Mouse (Mus musculus) limb, embryonic 10.5 days (tissue): ENCODE measurements at regions not wholly inside any gene's neighbourhood (a gene's known extent, or its start where the extent isn't known, plus 50 kb on each side); places are given as distances from the start of the nearest gene placed in this dataset.
A peak's percentile ranks its signal among the peaks of the same experiment; 100 is the strongest.

Source experiments
- DNase-seq: peaks from one replicate; pipeline ENCODE4 v3.0.0-alpha.2; 2017; ENCODE audit warnings: low spot score
- H3K27ac ChIP-seq: fragments of 300-500 bp; sonication (generic); 2 replicates; pipeline ENCODE4 v1.5.1; 2016; ENCODE audit warnings: mild to moderate bottlenecking
- H3K27me3 ChIP-seq: fragments of 300-500 bp; sonication (generic); 2 replicates; pipeline ENCODE4 v1.6.1; 2016; ENCODE audit warnings: low read depth, mild to moderate bottlenecking; ENCODE audit not compliant: poor library complexity, severe bottlenecking
- H3K36me3 ChIP-seq: fragments of 300-500 bp; sonication (generic); 2 replicates; pipeline ENCODE4 v1.6.1; 2016; ENCODE audit warnings: mild to moderate bottlenecking, moderate library complexity
- H3K4me1 ChIP-seq: fragments of 300-500 bp; sonication (generic); 2 replicates; pipeline ENCODE4 v1.6.1; 2016
- H3K4me3 ChIP-seq: fragments of 300-500 bp; sonication (generic); 2 replicates; pipeline ENCODE4 v1.5.1; 2016; ENCODE audit warnings: mild to moderate bottlenecking, moderate library complexity
- H3K9me3 ChIP-seq: fragments of 300-500 bp; sonication (generic); replicated peaks from 2 replicates; pipeline ENCODE4 v1.6.1; 2016; ENCODE audit warnings: mild to moderate bottlenecking
- WGBS: fragments of 180-500 bp; shearing (Covaris S2); methylation state at CpG from one replicate; pipeline ENCODE4 v1.1.7; 2016; 5-methylcytosine and 5-hydroxymethylcytosine counted together

GRCm38 (mm10) chr4:127659950-127660349, 302.0 kb upstream of the Gjb5 start:
- DNase-seq = no peak
- Histone ChIP-seq H3K9me3 (no peaks in the 10 kb centered on the region), H3K36me3 (no peaks in the 10 kb centered on the region), H3K4me1 (no peaks in the 10 kb centered on the region), H3K27ac (no peak overlapping the region), H3K4me3 (no peak overlapping the region), H3K27me3 (no peaks in the 10 kb centered on the region)
- 91% methylated on average over 1 of the region's 1 CpGs for WGBS

- no peak for DNase-seq
- H3K9me3 ChIP-seq = no peaks in the 10 kb centered on the region
- H3K27ac ChIP-seq = no peak overlapping the region
- no peaks in the 10 kb centered on the region for H3K27me3 ChIP-seq
- no peaks in the 10 kb centered on the region for H3K36me3 ChIP-seq
- peaks cover 10% of the 10 kb centered on the region; the same call in 1 of the 2 replicates for H3K4me1 ChIP-seq
- H3K4me3 ChIP-seq = no peak overlapping the region
- 69% methylated on average over 5 of the region's 5 CpGs for WGBS
These were observed 293.6 kb upstream of the Gjb5 start for GRCm38 (mm10) chr4:127651601-127652000.

- Histone ChIP-seq H3K27me3 (no peaks in the 10 kb centered on the region), H3K4me3 (no peak overlapping the region), H3K4me1 (peaks cover 11% of the 10 kb centered on the region), H3K36me3 (no peaks in the 10 kb centered on the region), H3K9me3 (no peaks in the 10 kb centered on the region), H3K27ac (no peak overlapping the region)
- 39% methylated on average over 5 of the region's 5 CpGs for WGBS
- DNase-seq = no peak
These were observed 290.0 kb upstream of the Gjb5 start for GRCm38 (mm10) chr4:127648011-127648410.

- no peak for DNase-seq
- Histone ChIP-seq H3K27ac (no peak overlapping the region), H3K36me3 (no peaks in the 10 kb centered on the region), H3K4me3 (no peak overlapping the region), H3K4me1 (peaks cover 19% of the 10 kb centered on the region), H3K27me3 (no peaks in the 10 kb centered on the region), H3K9me3 (no peaks in the 10 kb centered on the region)
- 89% methylated on average over 8 of the region's 8 CpGs for WGBS
These were observed 289.2 kb upstream of the Gjb5 start for GRCm38 (mm10) chr4:127647189-127647588.

- peak overlapping the region; percentile 90 for H3K27ac ChIP-seq
- H3K9me3 ChIP-seq = no peaks in the 10 kb centered on the region
- H3K4me1 ChIP-seq = peaks cover 37% of the 10 kb centered on the region
- H3K27me3 ChIP-seq = no peaks in the 10 kb centered on the region
- peak; percentile 56 for DNase-seq
- no peaks in the 10 kb centered on the region for H3K36me3 ChIP-seq
- H3K4me3 ChIP-seq = 0 out of 2 replicates have a peak overlapping the region, but pooled peaks have one; percentile 15
- WGBS = 63% methylated on average over 14 of the region's 14 CpGs
These were observed 282.5 kb upstream of the Gjb5 start for GRCm38 (mm10) chr4:127640251-127641085.

- Histone ChIP-seq H3K4me3 (no peak overlapping the region), H3K36me3 (no peaks in the 10 kb centered on the region), H3K27me3 (no peaks in the 10 kb centered on the region), H3K4me1 (peaks cover 39% of the 10 kb centered on the region), H3K27ac (peak overlapping the region; percentile 90), H3K9me3 (no peaks in the 10 kb centered on the region)
- WGBS = 87% methylated on average over 3 of the region's 3 CpGs
- DNase-seq = peak; percentile 30
These were observed 281.8 kb upstream of the Gjb5 start for GRCm38 (mm10) chr4:127639765-127640164.

GRCm38 (mm10) chr4:127636934-127637333, 279.0 kb upstream of the Gjb5 start:
- Histone ChIP-seq H3K36me3 (no peaks in the 10 kb centered on the region), H3K4me1 (peaks cover 27% of the 10 kb centered on the region), H3K27ac (no peak overlapping the region), H3K9me3 (no peaks in the 10 kb centered on the region), H3K27me3 (no peaks in the 10 kb centered on the region), H3K4me3 (no peak overlapping the region)
- DNase-seq = no peak
- WGBS = 57% methylated on average over 11 of the region's 11 CpGs

- Histone ChIP-seq H3K9me3 (no peaks in the 10 kb centered on the region), H3K27me3 (no peaks in the 10 kb centered on the region), H3K4me1 (peaks cover 10% of the 10 kb centered on the region), H3K27ac (no peak overlapping the region), H3K4me3 (no peak overlapping the region), H3K36me3 (no peaks in the 10 kb centered on the region)
- DNase-seq = no peak
- WGBS = 61% methylated on average over 8 of the region's 8 CpGs
These were observed 277.3 kb upstream of the Gjb5 start for GRCm38 (mm10) chr4:127635262-127635661.

GRCm38 (mm10) chr4:127619870-127620269, 261.9 kb upstream of the Gjb5 start:
- no peaks in the 10 kb centered on the region for H3K27me3 ChIP-seq
- H3K27ac ChIP-seq = no peak overlapping the region
- peak; percentile 85 for DNase-seq
- H3K9me3 ChIP-seq = no peaks in the 10 kb centered on the region; the same call in 1 of the 2 replicates
- H3K36me3 ChIP-seq = no peaks in the 10 kb centered on the region
- no peaks in the 10 kb centered on the region for H3K4me1 ChIP-seq
- no peak overlapping the region for H3K4me3 ChIP-seq
- WGBS = 8% methylated on average over 14 of the region's 14 CpGs

GRCm38 (mm10) chr4:127612761-127613160, 254.8 kb upstream of the Gjb5 start:
- DNase-seq = no peak

GRCm38 (mm10) chr4:127600919-127601318, 242.9 kb upstream of the Gjb5 start:
- no peak for DNase-seq
- no peaks in the 10 kb centered on the region for H3K9me3 ChIP-seq
- H3K4me3 ChIP-seq = no peak overlapping the region
- H3K27me3 ChIP-seq = no peaks in the 10 kb centered on the region
- no peak overlapping the region for H3K27ac ChIP-seq
- 85% methylated on average over 8 of the region's 8 CpGs for WGBS
- no peaks in the 10 kb centered on the region for H3K4me1 ChIP-seq
- no peaks in the 10 kb centered on the region for H3K36me3 ChIP-seq

More at GRCm38 (mm10) chr4:127612761-127613160, 254.8 kb upstream of the Gjb5 start:
- Histone ChIP-seq H3K4me3 (no peak overlapping the region), H3K36me3 (no peaks in the 10 kb centered on the region), H3K9me3 (no peaks in the 10 kb centered on the region), H3K4me1 (no peaks in the 10 kb centered on the region), H3K27me3 (no peaks in the 10 kb centered on the region), H3K27ac (no peak overlapping the region)
- 52% methylated on average over 8 of the region's 8 CpGs for WGBS

- Histone ChIP-seq H3K27me3 (no peaks in the 10 kb centered on the region), H3K27ac (no peak overlapping the region), H3K4me3 (no peak overlapping the region), H3K9me3 (no peaks in the 10 kb centered on the region), H3K4me1 (no peaks in the 10 kb centered on the region), H3K36me3 (no peaks in the 10 kb centered on the region)
- 94% methylated on average over 3 of the region's 3 CpGs for WGBS
- no peak for DNase-seq
These were observed 240.6 kb upstream of the Gjb5 start for GRCm38 (mm10) chr4:127598610-127599009.

- Histone ChIP-seq H3K4me3 (no peak overlapping the region), H3K4me1 (no peaks in the 10 kb centered on the region), H3K27ac (no peak overlapping the region), H3K36me3 (no peaks in the 10 kb centered on the region), H3K27me3 (no peaks in the 10 kb centered on the region), H3K9me3 (no peaks in the 10 kb centered on the region)
- DNase-seq = no peak
- WGBS = 87% methylated on average over 8 of the region's 8 CpGs
These were observed 236.1 kb upstream of the Gjb5 start for GRCm38 (mm10) chr4:127594081-127594480.
